Mouse (Mus musculus): ENCODE measurements around the gene Clvs2.

- TF ChIP-seq POLR2A (IDR thresholded peaks at IDR 0.05; ENCODE audit: borderline replicate concordance, extremely low read depth, insufficient read depth, insufficient read length, poor library complexity, severe bottlenecking) (no peak), CTCF (IDR thresholded peaks at IDR 0.05; ENCODE audit: borderline replicate concordance, extremely low read depth, insufficient read depth, insufficient read length) (no peak)
Observed at GRCm38 (mm10) chr10:33624131-33624879, at the start of gene Clvs2.
